Comparison of ENCODE assay signal across 1 mouse cellular context in genomic region chr6:87850155-87850899, GRCm38 (mm10).
TF ChIP-seq lines count a peak whose summit lies in the region.

No protein-coding gene starts in this region.

TF ChIP-seq in ES-E14, 5 proteins besides CTCF, POLR2A, EP300 and RAD21:
- TF ChIP-seq ZC3H11A (IDR thresholded peaks at IDR 0.05; ENCODE audit: borderline replicate concordance, low read depth, low read length) (no peak), CHD2 (IDR thresholded peaks at IDR 0.05; ENCODE audit: low read depth, low read length) (no peak)
